Mouse (Mus musculus) urinary bladder, postnatal 4 days (tissue): ENCODE results near the gene Slc26a11.
A peak's percentile ranks its signal among the peaks of the same experiment; 100 is the strongest.
"Not testable (repeated sequence)": the region's sequence is repeated elsewhere in the genome, so short reads cannot be mapped to it uniquely, and the experiment has no call there.

Experiments used
- DNase-seq, 2 experiments: peaks; one replicate each; pipeline ENCODE4 v3.0.0; 2021 to 2022; ENCODE audit warnings: low spot score in 2 of 2

Slc26a11 gene

GRCm38 (mm10) chr11:119362769-119363533 lies 7.6 kb downstream of the Slc26a11 start:
- DNase-seq: no peak

DNA sequence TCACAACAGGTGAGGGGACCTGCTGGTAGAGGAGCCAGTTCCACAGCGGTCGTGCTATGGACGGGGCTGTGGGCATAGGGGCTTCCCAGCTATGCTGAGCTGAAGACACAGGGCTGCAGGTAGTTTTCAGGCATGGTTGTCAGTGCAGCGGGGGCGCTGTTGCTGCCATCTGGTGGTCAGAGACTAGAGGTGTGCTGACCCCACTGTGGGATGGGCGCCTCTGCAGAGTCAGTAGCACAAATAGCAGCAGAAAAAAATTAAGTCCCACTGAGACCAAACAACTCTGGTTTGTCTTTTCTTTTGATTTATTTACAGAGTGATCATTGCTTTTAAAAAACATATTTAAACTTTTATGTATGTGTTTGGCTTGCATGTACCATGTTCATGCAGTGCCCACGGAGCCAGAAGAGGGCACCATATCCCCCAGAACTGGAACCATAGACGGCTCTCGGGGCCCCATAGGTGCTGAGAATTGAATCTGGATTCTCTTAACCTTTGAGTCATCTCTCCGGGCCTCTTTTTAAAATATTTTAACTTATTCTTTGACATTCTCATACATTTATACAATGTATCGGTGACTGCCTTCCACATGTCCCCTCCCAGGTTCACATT lies 8.3 kb downstream of the Slc26a11 start:
- DNase-seq: peak in 1 of 2 experiments; percentile 54

DNA sequence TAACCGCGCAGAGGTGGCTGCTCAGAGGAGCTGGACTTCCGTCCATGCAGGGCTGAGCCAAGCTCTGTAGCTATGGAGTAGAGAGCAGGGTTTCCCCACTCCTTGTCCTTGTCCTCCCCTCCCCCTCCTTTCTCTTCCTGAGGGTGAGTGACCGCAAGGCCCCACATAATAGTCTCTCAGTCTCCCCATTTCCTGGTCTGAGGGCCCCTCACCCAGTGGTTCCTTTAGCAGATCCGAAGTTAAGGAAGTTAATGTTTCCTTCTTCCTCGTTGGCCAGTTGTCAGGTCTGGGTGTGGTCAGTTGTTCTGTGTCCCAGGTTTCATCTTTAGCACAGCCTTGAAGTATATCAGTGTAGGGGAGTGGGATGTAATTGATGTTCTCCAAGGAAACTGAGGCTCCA lies 20.1 kb downstream of the Slc26a11 start:
- DNase-seq: no peak

GRCm38 (mm10) chr11:119377326-119377725 lies 22.0 kb downstream of the Slc26a11 start:
- DNase-seq: no peak

DNA sequence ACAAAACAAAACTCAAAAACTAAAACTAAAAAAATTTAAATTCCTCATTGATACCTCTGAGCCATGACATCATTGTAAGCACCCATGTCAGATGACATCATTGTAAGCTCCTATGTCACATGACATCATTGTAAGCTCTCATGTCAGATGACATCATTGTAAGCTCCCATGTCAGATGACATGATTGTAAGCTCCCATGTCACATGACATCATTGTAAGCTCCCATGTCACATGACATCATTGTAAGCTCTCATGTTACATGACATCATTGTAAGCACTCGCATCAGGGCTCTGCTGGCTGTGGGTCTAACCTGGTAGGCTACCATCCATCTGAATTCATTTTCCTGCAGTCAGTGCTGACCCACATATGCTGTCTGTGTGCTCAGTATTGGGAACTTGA lies 23.2 kb downstream of the Slc26a11 start:
- no peak for DNase-seq

DNA sequence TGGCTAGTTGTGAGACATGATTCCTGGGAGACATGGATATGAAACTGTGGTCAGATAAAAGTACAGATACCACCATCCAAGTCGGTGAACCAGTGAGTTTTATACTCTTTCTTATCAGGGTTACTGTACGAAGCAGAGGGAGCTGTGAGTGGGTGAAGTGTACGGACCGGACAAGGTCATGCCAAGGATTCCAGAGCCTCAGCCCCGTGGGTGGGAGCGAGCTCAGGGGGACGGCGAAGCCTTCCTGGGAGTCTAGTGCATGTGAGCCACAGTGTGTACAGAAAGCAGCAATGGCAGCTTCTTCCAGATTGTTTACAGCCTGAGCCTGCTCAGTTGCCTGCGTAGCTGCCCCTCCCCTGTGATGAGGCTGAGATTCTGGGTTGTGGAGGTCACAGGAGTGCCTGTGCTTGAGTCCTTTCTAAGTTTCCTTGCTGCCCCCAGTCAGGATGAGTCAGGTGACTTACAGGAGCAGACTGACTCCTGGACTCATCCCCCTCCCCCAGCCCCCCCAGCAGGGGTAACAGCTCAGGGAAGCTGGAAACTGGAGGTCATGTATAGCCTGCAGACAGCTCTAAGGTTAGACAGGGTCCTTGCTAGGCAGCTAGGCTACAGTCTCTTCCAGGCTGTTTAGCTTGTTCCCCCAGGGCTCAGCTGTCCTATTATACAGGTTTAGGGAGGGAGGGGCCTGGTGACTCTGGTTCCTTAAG lies 26.4 kb downstream of the Slc26a11 start:
- no peak for DNase-seq

GRCm38 (mm10) chr11:119382338-119382850 lies 27.0 kb downstream of the Slc26a11 start:
- DNase-seq: no peak

GRCm38 (mm10) chr11:119384904-119385303 lies 29.5 kb downstream of the Slc26a11 start:
- DNase-seq: no peak

- no peak for DNase-seq
Observed at GRCm38 (mm10) chr11:119386306-119386705, 30.9 kb downstream of the Slc26a11 start.

DNA sequence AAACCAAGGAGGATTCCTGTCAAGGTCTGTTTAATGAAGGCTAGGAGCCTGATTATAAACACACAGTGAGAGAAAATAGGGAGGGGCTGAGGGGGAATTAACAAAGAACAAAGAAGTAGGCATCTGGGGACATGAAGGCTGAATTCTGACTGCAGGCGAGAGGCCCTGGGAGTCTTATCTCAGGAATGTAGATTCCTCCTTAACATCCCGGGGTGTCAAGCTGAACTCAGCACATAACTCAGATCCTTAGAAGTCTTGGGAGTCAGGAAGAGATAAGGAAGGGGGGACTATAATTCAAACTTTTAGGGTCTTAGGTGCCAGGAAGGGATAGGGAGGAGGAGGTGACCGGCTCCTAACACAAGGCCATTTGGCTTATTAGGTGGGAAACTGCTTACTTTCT lies 31.9 kb downstream of the Slc26a11 start:
- not testable (repeated sequence) for DNase-seq

DNA sequence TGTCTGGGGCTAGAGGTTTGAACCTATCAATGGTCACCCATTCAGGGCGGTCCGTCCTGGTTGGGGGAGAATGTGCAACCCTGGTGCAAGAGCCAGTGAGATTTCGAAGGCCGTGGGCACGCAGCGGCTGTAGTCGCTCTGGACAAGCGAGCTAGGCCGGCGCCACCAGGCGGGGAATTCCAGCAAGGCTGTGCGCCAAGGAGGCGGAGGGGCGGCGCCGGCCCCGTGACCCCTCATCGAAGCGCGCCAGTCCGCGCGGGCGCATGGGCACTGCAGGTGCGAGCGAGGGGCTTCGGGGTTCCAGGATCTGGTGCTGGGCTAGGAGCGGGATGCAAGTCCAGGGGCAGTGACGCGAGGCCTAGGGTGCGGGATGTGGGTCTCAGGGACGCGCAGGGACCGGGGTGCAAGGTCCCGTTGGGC lies 34.5 kb downstream of the Slc26a11 start:
- peak; percentile 73 to 84 for DNase-seq

- DNase-seq: peak; percentile 63 to 67
Observed at GRCm38 (mm10) chr11:119390271-119391231, 35.2 kb downstream of the Slc26a11 start.

- no peak for DNase-seq
Observed at GRCm38 (mm10) chr11:119391386-119392000, 36.1 kb downstream of the Slc26a11 start.

GRCm38 (mm10) chr11:119392001-119392614 lies 36.8 kb downstream of the Slc26a11 start:
- DNase-seq: peak; percentile 69 to 74

GRCm38 (mm10) chr11:119392800-119393482 lies 37.6 kb downstream of the Slc26a11 start, which contains the start of gene Rnf213:
TSS of gene Rnf213 (plus strand) at chr11:119393100.
- peak in 1 of 2 experiments; percentile 58 for DNase-seq

DNA sequence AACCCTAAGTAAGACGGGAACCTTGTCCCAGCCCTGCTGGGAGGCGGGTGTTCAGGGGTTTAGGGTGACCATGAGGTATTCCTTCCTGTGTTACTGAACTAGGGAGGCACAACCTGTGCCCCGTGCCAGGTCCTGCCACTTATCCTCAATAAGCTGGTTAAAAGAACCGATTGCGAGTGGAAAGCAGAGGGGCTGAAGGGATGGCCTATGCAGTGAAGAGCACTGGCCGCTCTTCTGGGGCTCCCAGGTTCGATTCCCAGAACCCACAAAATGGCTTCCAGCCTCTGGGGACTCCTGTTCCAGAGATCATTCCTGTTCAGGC lies 38.1 kb downstream of the Slc26a11 start:
- no peak for DNase-seq

DNA sequence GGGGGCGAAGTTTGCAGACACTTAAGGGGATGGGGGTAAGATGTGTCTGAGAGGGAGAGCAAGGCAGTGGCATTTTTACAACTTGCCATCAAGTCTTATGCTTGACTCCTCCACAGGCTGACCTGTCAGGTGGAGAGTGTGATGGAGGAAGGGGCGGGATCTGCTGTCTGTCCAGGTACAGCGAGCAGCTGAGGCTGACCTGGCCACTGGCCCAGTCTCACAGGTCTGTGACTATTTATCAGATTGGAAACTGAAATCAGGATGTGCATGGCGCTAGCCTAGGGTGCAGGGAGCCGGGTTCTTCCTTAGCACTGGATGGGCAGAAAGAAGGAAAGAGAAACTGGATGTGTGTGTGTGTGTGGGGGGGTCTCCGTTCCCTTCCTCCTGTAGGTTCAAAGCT lies 38.9 kb downstream of the Slc26a11 start:
- no peak for DNase-seq

DNA sequence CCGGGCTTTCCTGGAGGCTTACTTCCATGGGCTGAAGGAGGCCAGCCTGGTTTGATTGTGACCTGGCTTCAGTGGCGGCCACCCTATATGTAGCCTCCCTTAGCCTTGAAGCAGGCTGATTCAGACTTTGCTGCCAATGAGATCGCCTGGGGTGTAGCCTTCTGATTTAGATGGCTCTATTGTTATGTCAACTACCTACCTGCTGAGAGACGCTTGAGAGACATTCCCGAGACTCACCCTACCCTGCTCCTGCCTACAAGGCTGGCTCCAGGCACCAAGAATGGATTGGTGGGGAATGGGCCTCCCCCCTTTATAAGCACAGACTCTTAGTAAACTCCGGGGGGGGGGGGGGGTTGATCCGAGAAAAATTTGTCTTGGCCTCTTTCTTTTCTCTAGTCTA lies 40.0 kb downstream of the Slc26a11 start:
- no peak for DNase-seq

DNA sequence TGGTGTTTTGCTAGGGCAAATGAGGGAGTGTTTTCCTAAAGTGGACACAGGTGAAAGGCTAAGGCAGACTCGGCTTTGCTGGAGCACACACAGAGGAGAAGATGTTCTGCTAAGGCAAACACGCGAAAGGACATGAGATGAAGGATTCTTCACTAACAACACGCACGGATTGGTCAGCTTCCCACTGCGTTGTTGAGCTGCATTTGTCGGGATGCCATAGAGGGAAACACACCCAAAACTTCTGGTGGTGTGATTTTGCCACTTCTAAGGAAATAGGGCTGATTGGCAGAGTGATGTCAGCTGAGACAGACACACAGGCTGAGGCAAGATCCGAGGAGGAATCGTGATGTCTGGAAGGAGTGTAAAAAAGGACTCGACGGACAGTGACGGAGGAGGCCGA lies 40.6 kb downstream of the Slc26a11 start:
- DNase-seq: no peak

GRCm38 (mm10) chr11:119396461-119396860 lies 41.1 kb downstream of the Slc26a11 start:
- no peak for DNase-seq
